Mouse (Mus musculus): Measurements from ENCODE around the gene Tmem88b. TPM values are rescaled to one million over a fixed set of nuclear protein-coding genes. Genes with fewer than 3 reads are reported as not detected.
A peak's percentile ranks its signal among the peaks of the same experiment; 100 is the strongest.
"Not testable (repeated sequence)": the region's sequence is repeated elsewhere in the genome, so short reads cannot be mapped to it uniquely, and the experiment has no call there.

Gene Tmem88b
- polyA plus RNA-seq, 1 experiment from 2014 or later, result 0.55 TPM

DNA sequence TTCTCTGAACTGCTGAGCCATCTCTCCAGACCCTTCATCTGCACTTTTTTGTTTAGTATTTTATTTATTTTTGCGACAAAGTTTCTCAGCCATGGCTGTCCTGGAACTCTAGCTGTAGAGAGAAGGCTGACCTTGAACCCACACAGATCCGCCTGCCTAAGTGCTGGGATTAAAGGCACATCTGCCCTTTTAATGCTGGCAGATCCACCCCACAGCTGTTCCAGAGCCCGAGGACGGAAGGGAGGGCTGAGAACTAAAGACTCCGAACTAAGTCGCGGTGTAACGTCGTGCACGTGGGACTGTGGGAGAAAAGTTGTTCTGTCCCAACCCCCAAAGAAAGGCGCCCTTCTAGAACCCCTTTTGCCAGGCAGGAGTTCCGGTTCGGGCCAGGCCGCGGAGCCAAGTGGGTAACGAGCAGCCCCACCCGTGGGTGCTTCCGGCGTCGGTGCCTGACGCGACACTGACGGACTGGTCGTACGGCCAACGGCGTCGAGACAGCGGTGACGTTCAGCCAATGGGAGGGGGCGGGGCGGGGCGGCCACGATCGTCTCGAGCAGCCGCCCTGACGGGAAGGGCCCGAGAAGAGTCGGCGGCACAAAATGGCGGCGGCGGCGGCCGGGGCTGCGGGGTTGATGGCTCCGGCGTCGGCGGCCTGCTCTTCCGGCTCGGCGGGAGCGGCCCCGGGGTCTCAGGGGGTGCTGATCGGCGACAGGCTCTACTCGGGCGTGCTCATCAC, 26.4 kb upstream of the Tmem88b start, which contains the start of gene Ccnl2:
TSS of gene Ccnl2 (plus strand) at position 561 of the 736 bp plus-strand sequence.
- H3K9ac ChIP-seq, result peak within 1 kb of the TSS; percentile 100
- no peaks in the 10 kb centered on the region for H3K27me3 ChIP-seq (replicated peaks)
- H3K27ac ChIP-seq, result peak within 1 kb of the TSS; percentile 95
- under 1% methylated on average over 59 of the region's 60 CpGs for WGBS
- H3K4me3 ChIP-seq (replicated peaks), result peak within 1 kb of the TSS; percentile 91
- peak within 1 kb of the TSS; percentile 74 for H3K4me2 ChIP-seq
- no peaks in the 10 kb centered on the region for H3K9me3 ChIP-seq
- peaks cover 18% of the 10 kb centered on the region for H3K4me1 ChIP-seq
- peak; percentile 100 for ATAC-seq (ENCODE audit: insufficient read depth, low FRiP score, low read depth)
- H3K36me3 ChIP-seq, result peaks cover 59% of the 10 kb centered on the region

DNA sequence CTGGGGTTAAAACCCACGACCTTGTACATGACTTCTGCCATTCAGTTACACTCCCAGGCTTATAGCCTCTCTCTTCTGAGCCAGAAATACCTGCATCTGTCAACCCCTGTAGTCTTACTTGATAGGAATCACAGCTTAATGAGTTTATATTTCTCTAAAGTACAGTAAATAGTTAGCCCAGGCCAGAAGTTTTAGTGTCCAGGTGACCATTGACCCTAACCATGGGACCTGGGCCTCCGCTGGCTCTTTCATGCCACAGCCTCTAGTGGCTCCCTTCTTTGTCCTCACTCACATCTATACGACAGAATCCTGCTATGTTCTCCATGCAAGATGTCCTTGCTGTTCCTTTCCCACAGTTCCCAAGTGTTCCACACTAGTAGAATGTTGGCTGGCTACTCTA, 22.2 kb upstream of the Tmem88b start:
- H3K4me2 ChIP-seq, result no peak overlapping the region
- peaks cover 17% of the 10 kb centered on the region for H3K4me1 ChIP-seq
- H3K4me3 ChIP-seq (replicated peaks), result no peak overlapping the region
- H3K9me3 ChIP-seq, result no peaks in the 10 kb centered on the region
- no peak for ATAC-seq (ENCODE audit: insufficient read depth, low FRiP score, low read depth)
- H3K27me3 ChIP-seq (replicated peaks), result no peaks in the 10 kb centered on the region
- WGBS, result 85% methylated on average over 3 of the region's 3 CpGs
- H3K36me3 ChIP-seq, result peaks cover 34% of the 10 kb centered on the region
- H3K27ac ChIP-seq, result peak overlapping the region; percentile 24; the same call in 1 of the 2 replicates
- H3K9ac ChIP-seq, result no peak overlapping the region

DNA sequence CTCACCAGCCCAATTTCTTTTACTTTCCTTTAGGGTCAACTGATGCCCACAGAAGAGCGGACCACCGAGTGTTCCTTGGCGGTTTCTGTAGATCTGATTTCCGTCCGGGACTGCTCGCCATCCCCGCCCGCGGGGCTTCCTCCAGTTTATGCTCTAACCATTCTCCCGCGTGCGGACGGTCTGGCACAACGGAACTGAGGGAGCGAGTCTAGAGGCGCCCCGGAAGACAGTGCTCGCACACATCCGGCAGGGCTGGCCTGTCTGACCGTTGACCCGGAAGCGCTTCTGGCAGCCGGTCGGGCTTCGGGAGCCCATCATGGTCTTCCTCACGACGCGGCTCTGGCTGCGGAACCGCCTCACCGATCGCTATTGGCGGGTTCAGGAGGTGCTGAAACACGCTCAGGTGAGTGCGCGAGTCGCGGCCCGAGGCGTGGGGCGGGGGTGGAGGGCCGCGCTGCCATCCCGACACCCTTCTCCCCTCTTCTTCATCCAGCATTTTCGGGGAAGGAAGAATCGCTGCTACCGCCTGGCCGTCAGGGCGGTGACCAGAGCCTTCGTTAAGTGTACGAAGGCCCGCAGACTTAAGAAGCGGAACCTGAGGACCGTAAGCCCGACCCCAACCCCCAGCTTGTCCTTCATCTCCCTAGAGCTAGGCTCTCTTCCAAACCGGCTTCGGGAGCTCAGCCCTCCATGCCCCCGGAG, 17.8 kb upstream of the Tmem88b start:
- Histone ChIP-seq H3K36me3 (peaks cover 14% of the 10 kb centered on the region), H3K27ac (peak overlapping the region; percentile 58), H3K9me3 (no peaks in the 10 kb centered on the region), H3K4me3 (replicated peaks) (peak overlapping the region; percentile 81), H3K27me3 (replicated peaks) (no peaks in the 10 kb centered on the region), H3K9ac (peak overlapping the region; percentile 61), H3K4me2 (peak overlapping the region; percentile 59), H3K4me1 (peaks cover 14% of the 10 kb centered on the region)
- 0% methylated on average over 58 of the region's 58 CpGs for WGBS
- peak; percentile 99 for ATAC-seq (ENCODE audit: insufficient read depth, low FRiP score, low read depth)

DNA sequence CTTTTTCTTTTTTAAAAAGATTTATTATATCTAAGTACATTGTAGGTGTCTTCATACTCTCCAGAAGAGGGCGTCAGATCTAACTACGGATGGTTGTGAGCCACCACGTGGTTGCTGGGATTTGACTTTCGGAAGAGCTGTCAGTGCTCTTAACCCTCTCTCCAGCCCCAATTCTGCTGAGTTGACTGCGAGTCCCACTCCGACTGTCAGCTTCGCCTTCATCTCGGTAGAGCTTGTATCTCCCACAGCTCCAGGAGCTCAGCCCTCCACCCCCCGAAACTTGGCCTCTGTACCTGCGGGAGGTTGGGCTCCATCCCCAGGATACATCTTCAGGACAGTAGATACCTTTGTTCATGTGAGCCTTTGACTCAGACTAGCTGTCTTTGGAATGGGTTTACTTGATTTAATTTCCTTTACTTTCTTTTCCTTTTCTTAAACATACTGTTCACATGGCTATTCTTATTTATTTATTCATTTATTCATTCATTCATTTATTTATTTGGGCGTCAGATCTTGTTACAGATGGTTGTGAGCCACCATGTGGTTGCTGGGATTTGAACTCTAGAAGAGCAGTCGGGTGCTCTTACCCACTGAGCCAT, 17.2 kb upstream of the Tmem88b start, which contains the start of gene Mrpl20:
TSS of gene Mrpl20 (plus strand) at position 138 of the 599 bp plus-strand sequence.
- Histone ChIP-seq H3K4me2 (peak within 1 kb of the TSS; percentile 59), H3K27ac (peak within 1 kb of the TSS; percentile 58)

DNA sequence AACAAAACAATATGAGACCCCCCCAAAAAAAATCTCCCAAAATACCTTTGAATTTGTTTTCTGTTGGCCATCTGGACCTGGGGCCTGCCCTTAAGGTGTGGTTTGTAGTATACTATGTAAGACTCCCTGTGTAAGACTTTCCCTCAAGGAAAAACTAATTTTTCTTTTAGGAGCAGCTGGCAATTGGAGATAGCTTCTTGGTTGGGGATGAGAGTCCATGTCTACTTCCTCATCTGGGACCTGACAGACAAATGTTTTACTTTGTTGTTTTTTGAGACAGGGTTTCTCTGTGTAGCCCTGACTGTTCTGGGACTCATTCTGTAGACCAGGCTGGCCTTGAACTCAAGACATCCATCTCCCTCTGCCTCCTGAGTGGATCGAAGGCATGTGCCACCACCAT, 16.4 kb upstream of the Tmem88b start:
- Histone ChIP-seq H3K9ac (no peak overlapping the region), H3K4me1 (peaks cover 14% of the 10 kb centered on the region), H3K27me3 (replicated peaks) (no peaks in the 10 kb centered on the region), H3K36me3 (peaks cover 2% of the 10 kb centered on the region; the same call in 1 of the 2 replicates), H3K9me3 (no peaks in the 10 kb centered on the region), H3K4me3 (replicated peaks) (no peak overlapping the region), H3K4me2 (no peak overlapping the region), H3K27ac (no peak overlapping the region)
- no peak for ATAC-seq (ENCODE audit: insufficient read depth, low FRiP score, low read depth)
- WGBS, result 100% methylated on average over 1 of the region's 1 CpGs

More for the DNA sequence above, 17.2 kb upstream of the Tmem88b start, which contains the start of gene Mrpl20:
- Histone ChIP-seq H3K27me3 (replicated peaks) (no peaks in the 10 kb centered on the region), H3K36me3 (peaks cover 8% of the 10 kb centered on the region), H3K4me3 (replicated peaks) (peak within 1 kb of the TSS; percentile 81), H3K9ac (peak within 1 kb of the TSS; percentile 61), H3K9me3 (no peaks in the 10 kb centered on the region), H3K4me1 (peaks cover 14% of the 10 kb centered on the region)
- WGBS, result 11% methylated on average over 12 of the region's 12 CpGs
- peak; percentile 51; the same call in 1 of the 2 replicates for ATAC-seq (ENCODE audit: insufficient read depth, low FRiP score, low read depth)

DNA sequence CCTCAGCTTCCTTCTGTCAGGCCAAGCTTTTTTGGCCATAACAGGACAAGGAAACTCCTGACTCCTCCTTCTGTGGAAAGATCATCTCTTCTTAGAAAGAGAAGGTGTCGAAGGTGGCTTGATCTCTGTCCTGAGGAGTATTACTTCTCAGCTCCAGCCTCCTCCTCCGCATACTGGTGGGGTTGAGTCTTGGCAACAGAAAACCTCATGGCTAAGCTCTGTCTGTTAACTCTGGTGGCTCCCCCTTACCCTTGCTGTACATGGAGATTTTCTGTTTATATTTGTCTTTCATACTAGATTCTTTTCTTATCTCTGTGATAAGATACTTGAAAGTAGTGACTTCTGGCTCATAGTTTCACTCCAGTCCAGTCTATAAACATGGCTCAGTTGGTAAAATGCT, 8.1 kb upstream of the Tmem88b start:
- Histone ChIP-seq H3K4me1 (no peaks in the 10 kb centered on the region), H3K4me3 (replicated peaks) (no peak overlapping the region), H3K9me3 (no peaks in the 10 kb centered on the region), H3K27ac (no peak overlapping the region), H3K27me3 (replicated peaks) (no peaks in the 10 kb centered on the region), H3K9ac (no peak overlapping the region), H3K36me3 (no peaks in the 10 kb centered on the region), H3K4me2 (no peak overlapping the region)
- no peak for ATAC-seq (ENCODE audit: insufficient read depth, low FRiP score, low read depth)
- WGBS, result 42% methylated on average over 2 of the region's 2 CpGs

DNA sequence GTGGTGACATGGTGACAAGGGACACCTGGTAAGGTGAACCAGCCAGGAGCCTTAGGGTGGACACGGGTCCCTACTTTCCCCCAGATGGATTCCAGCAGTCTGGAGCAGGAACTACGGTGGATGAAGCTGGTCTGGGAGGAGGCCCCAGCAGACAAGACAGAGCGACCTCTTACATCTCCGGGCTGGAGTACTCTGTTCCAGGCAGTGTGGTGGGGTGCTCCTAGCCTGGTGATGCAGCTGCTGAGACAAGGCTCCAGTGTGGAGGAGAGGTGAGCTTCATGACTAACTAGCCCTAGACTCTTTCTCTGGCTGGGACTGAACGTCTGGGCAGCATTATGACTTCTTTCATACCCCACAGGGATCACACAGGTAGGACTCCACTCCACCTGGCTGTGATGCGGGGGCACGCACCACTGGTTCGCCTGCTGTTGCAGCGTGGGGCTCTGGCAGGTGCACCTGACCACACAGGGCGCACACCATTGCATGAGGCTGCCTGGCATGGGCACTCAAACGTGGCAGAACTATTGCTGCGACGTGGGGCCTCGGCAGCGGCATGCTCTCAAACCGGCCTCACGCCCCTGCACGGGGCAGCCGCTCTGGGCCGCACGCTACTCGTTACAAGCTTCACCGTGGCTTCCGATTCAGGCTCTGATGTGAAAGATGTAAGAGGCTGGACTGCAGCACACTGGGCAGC, 5.7 kb upstream of the Tmem88b start:
- Histone ChIP-seq H3K4me2 (no peak overlapping the region), H3K36me3 (no peaks in the 10 kb centered on the region), H3K9me3 (no peaks in the 10 kb centered on the region), H3K27me3 (replicated peaks) (no peaks in the 10 kb centered on the region), H3K4me1 (no peaks in the 10 kb centered on the region), H3K4me3 (replicated peaks) (no peak overlapping the region), H3K27ac (peak overlapping the region; percentile 48; the same call in 1 of the 2 replicates), H3K9ac (no peak overlapping the region)
- 72% methylated on average over 24 of the region's 24 CpGs for WGBS
- ATAC-seq (ENCODE audit: insufficient read depth, low FRiP score, low read depth), result no peak

DNA sequence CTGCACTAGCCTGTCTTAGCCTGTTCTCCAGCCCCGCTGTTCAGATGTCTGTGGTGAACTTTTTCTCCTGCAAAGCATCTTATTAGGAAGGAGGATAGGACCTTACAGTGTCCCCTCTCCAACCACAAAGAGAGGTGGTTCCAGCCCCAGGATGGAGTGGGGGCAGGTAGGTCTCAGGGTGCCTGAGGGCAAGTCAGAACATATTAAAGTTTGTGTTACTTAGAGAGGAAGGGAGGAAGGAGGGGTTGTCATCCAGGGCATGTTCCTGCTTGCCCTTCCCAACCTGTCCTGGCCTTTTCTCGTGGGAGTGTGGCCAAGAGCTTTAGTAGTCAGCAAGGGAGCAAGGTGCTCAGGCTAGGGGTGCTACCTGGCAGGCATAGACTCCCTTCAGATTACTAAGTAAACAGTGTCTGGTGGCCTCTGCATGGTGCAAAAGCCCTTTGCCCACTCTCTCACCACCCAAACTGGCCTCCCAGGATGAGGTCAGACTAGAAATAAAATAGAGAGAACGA, 5.0 kb upstream of the Tmem88b start:
- no peak overlapping the region for H3K4me2 ChIP-seq
- H3K4me1 ChIP-seq, result no peaks in the 10 kb centered on the region
- ATAC-seq (ENCODE audit: insufficient read depth, low FRiP score, low read depth), result peak; percentile 67; the same call in 1 of the 2 replicates
- no peak overlapping the region for H3K9ac ChIP-seq
- no peaks in the 10 kb centered on the region for H3K9me3 ChIP-seq
- H3K36me3 ChIP-seq, result no peaks in the 10 kb centered on the region
- H3K27me3 ChIP-seq (replicated peaks), result no peaks in the 10 kb centered on the region
- peak overlapping the region; percentile 48 for H3K27ac ChIP-seq
- H3K4me3 ChIP-seq (replicated peaks), result no peak overlapping the region
- 55% methylated on average over 3 of the region's 3 CpGs for WGBS

DNA sequence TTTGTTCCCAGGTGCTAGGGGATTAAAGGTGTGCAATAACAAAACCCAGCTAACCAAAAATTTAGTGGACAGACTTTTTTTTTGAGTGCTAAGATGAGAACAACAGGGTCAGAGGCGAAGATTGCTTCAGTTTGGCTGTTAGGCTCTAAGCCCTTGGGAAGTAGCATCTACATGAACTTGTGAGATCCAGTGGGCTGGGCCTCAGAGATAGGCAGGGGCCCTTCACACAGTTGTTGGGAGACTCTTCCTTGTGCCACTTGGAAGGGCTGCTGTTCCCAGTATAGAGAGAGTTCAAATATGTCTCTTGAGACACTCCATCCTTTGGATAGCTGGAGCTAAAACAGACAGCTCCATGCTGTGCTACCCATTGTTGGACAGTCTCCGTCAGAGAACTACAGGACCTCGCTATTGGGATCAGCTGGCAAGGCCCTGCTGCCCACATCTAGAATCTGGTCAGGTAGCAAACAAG, 4.4 kb upstream of the Tmem88b start, which contains the start of gene Ankrd65:
TSS of gene Ankrd65 (plus strand) at position 419 of the 469 bp plus-strand sequence.
- WGBS, result 77% methylated on average over 3 of the region's 3 CpGs
- Histone ChIP-seq H3K36me3 (no peaks in the 10 kb centered on the region), H3K9ac (no peak within 1 kb of the TSS), H3K9me3 (no peaks in the 10 kb centered on the region), H3K4me1 (no peaks in the 10 kb centered on the region), H3K27me3 (replicated peaks) (no peaks in the 10 kb centered on the region), H3K4me2 (no peak within 1 kb of the TSS), H3K27ac (peak within 1 kb of the TSS; percentile 48), H3K4me3 (replicated peaks) (no peak within 1 kb of the TSS)
- no peak for ATAC-seq (ENCODE audit: insufficient read depth, low FRiP score, low read depth)

DNA sequence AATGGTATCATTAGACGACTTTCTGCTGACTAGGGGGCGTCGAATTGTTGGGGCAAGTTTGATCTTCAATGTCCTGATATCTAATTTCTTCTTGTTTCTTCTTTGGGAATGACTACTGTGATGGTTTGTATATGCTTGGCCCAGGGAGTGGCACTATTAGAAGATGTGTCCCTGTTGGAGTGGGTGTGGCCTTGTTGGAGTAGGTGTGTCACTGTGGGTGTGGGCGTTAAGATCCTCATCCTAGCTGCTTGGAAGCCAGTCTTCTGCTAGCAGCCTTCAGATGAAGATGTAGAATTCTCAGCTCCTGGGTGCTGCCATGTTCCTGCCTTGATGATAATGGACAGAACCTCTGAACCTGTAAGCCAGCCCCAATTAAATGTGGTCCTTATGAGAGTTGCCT, 3.2 kb upstream of the Tmem88b start:
- H3K4me2 ChIP-seq; H3K9ac ChIP-seq; H3K27ac ChIP-seq; H3K9me3 ChIP-seq; ATAC-seq (ENCODE audit: insufficient read depth, low FRiP score, low read depth); H3K36me3 ChIP-seq; H3K4me1 ChIP-seq; H3K27me3 ChIP-seq (replicated peaks); H3K4me3 ChIP-seq (replicated peaks): not testable (repeated sequence)
- 74% methylated on average over 4 of the region's 4 CpGs for WGBS

DNA sequence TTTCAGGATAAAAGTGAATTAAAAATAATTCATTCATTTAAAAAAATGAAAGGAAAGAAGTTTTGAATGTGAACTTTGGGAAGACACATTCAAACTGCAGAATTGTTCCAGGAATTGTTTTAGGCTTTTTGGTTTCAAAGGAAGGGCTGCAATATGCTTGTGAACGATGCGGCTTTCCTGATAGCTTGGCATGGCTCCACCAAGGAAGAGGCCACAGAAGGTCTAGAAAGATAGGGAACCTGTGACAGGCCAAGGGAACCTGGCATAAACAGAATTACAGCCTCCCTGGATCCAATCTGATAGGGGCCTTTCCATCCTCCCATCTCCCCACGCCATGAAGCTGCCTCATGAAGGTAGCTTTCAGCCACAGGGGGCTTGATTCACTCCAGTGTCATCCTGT, 2.6 kb upstream of the Tmem88b start:
- H3K9me3 ChIP-seq, result no peaks in the 10 kb centered on the region
- H3K27ac ChIP-seq, result no peak overlapping the region
- no peaks in the 10 kb centered on the region for H3K36me3 ChIP-seq
- H3K4me3 ChIP-seq (replicated peaks), result no peak overlapping the region
- H3K27me3 ChIP-seq (replicated peaks), result no peaks in the 10 kb centered on the region
- ATAC-seq (ENCODE audit: insufficient read depth, low FRiP score, low read depth), result no peak
- peaks cover 11% of the 10 kb centered on the region; the same call in 1 of the 2 replicates for H3K4me1 ChIP-seq
- WGBS, result 66% methylated on average over 3 of the region's 3 CpGs
- H3K4me2 ChIP-seq, result no peak overlapping the region
- no peak overlapping the region for H3K9ac ChIP-seq
